Comparison of ENCODE assay signal across 13 mouse cellular contexts in the genomic region with DNA sequence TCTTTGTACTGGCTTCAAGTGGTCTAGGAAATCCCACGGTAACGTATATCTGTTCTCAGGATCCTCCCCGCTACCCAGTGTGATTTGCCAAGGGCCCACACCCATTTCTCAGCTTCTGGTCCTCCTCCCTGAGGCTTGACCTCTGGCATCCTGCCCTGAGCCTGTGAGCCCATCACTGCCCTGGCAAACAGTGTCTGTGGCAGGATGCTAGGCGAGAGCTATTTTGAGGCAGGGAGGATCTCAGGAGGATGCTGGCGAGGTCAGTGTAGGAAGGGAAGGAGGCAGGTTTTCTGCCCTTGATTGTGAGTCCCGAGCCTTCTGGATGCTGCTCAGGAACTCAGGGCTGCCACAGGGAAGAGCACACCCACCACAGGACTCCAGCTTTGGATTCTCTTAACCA. TPM values are rescaled to one million over a fixed set of nuclear protein-coding genes. Genes with fewer than 3 reads are reported as not detected.
DNase-seq lines count a peak whose midpoint lies in the region; ATAC-seq lines count a peak whose summit lies in the region.
"Had no signal": no experiment of that assay in that cellular context is flagged by ENCODE, and none has a peak within 500 bp of the region (broad histone marks: within the 10 kb centered on the region; RNA-seq: fewer than 3 reads in every experiment).

No protein-coding gene starts in this region.

- no peak overlapping the region for H3K4me2 ChIP-seq in kidney, embryonic 15.5 days
- no peak overlapping the region for H3K4me2 ChIP-seq in stomach, embryonic 16.5 days (ENCODE audit: low read depth, low read length)
- no peak overlapping the region for H3K4me2 ChIP-seq in intestine, embryonic 15.5 days (replicated peaks)
- H3K4me2 ChIP-seq: limb, embryonic 15.5 days; stomach, embryonic 15.5 days had no signal

- no peak overlapping the region for H3K4me3 ChIP-seq in kidney, embryonic 15.5 days (replicated peaks)
- H3K4me3 ChIP-seq in stomach, embryonic 16.5 days (replicated peaks; ENCODE audit: low read length): no peak overlapping the region
- H3K4me3 ChIP-seq in intestine, embryonic 15.5 days (replicated peaks): no peak overlapping the region
- H3K4me3 ChIP-seq: hindbrain, embryonic 10.5 days; limb, embryonic 15.5 days; stomach, embryonic 15.5 days had no signal

- 63% methylated on average over 6 of the region's 6 CpGs for WGBS in kidney, embryonic 15.5 days
- WGBS in stomach, embryonic 16.5 days: 71% methylated on average over 6 of the region's 6 CpGs
- 70% methylated on average over 6 of the region's 6 CpGs for WGBS in intestine, embryonic 15.5 days

- no peaks in the 10 kb centered on the region for H3K27me3 ChIP-seq in kidney, embryonic 15.5 days
- H3K27me3 ChIP-seq in stomach, embryonic 16.5 days (ENCODE audit: control insufficient read depth, insufficient read depth, low read length): no peaks in the 10 kb centered on the region
- no peaks in the 10 kb centered on the region for H3K27me3 ChIP-seq in intestine, embryonic 15.5 days (replicated peaks)
- H3K27me3 ChIP-seq: limb, embryonic 15.5 days; stomach, embryonic 15.5 days had no signal

- no peaks in the 10 kb centered on the region for H3K4me1 ChIP-seq in kidney, embryonic 15.5 days
- no peaks in the 10 kb centered on the region for H3K4me1 ChIP-seq in stomach, embryonic 16.5 days (ENCODE audit: control insufficient read depth, insufficient read depth, low read length)
- H3K4me1 ChIP-seq in intestine, embryonic 15.5 days (replicated peaks): no peaks in the 10 kb centered on the region; the same call in 1 of the 2 replicates
- H3K4me1 ChIP-seq: hindbrain, embryonic 10.5 days; limb, embryonic 15.5 days; stomach, embryonic 15.5 days had no signal

- no peaks in the 10 kb centered on the region for H3K36me3 ChIP-seq in kidney, embryonic 15.5 days
- H3K36me3 ChIP-seq in stomach, embryonic 16.5 days (ENCODE audit: control insufficient read depth, insufficient read depth, low read length): no peaks in the 10 kb centered on the region
- no peaks in the 10 kb centered on the region for H3K36me3 ChIP-seq in intestine, embryonic 15.5 days
- H3K36me3 ChIP-seq: hindbrain, embryonic 10.5 days; limb, embryonic 15.5 days; stomach, embryonic 15.5 days had no signal

- H3K27ac ChIP-seq in kidney, embryonic 15.5 days: no peak overlapping the region
- no peak overlapping the region for H3K27ac ChIP-seq in stomach, embryonic 16.5 days (ENCODE audit: low read length)
- H3K27ac ChIP-seq in intestine, embryonic 15.5 days: no peak overlapping the region
- H3K27ac ChIP-seq: hindbrain, embryonic 10.5 days; limb, embryonic 15.5 days; stomach, embryonic 15.5 days had no signal

- intact Hi-C loops in heart, postnatal 14 days (cut with DNase I): no loop called here

- H3K9me3 ChIP-seq in kidney, embryonic 15.5 days (replicated peaks): no peaks in the 10 kb centered on the region
- H3K9me3 ChIP-seq in stomach, embryonic 16.5 days (replicated peaks; ENCODE audit: control insufficient read depth, low read length): no peaks in the 10 kb centered on the region
- no peaks in the 10 kb centered on the region for H3K9me3 ChIP-seq in intestine, embryonic 15.5 days
- H3K9me3 ChIP-seq: hindbrain, embryonic 10.5 days; limb, embryonic 15.5 days; stomach, embryonic 15.5 days had no signal

- no peak overlapping the region for H3K9ac ChIP-seq in kidney, embryonic 15.5 days
- no peak overlapping the region for H3K9ac ChIP-seq in stomach, embryonic 16.5 days (ENCODE audit: low read length)
- H3K9ac ChIP-seq in intestine, embryonic 15.5 days: no peak overlapping the region
- H3K9ac ChIP-seq: limb, embryonic 15.5 days; stomach, embryonic 15.5 days had no signal

- peak; percentile 51 for DNase-seq in kidney, adult 18-20 months
- DNase-seq in cerebellum, adult 8-10 months: peak; percentile 21
- peak; percentile 30 for DNase-seq in heart, postnatal 14 days
- DNase-seq in right cerebral cortex, postnatal 10 days (ENCODE audit: low spot score in 2 of 2): no peak
- DNase-seq in layer of hippocampus, adult 9-11 months: no peak
- DNase-seq: right cerebral cortex, adult 18-20 months had no signal

- ATAC-seq in kidney, embryonic 15.5 days (replicated peaks; ENCODE audit: low FRiP score): no peak
- ATAC-seq in stomach, embryonic 16.5 days (ENCODE audit: insufficient read depth, low FRiP score): 0 out of 2 replicates have a peak, but pooled peaks have one; percentile 17
- no peak for ATAC-seq in intestine, embryonic 15.5 days

RNA-seq across cellular contexts. Expression of a gene that starts 22.2 kb away (rescaled TPM):
- 6.0 and 6.8 TPM in 2 replicates for polyA plus RNA-seq in kidney, embryonic 15.5 days (2015; fragmentation: Nextera tagmentation; extraction: Ambion mirVana)
- 1 to 10 TPM; 1.3 to 1.8 TPM for total RNA-seq in heart, postnatal 14 days (2021)
- polyA plus RNA-seq in stomach, embryonic 16.5 days (2015; fragmentation: Nextera tagmentation; extraction: Ambion mirVana): 2.2 and 4.0 TPM in 2 replicates
- polyA plus RNA-seq in intestine, embryonic 15.5 days (2015; fragmentation: Nextera tagmentation; extraction: Ambion mirVana): 6.9 and 7.1 TPM in 2 replicates
- total RNA-seq: megakaryocyte progenitor cell, adult 5-6 weeks had no signal

Comparison
In these comparisons a context has a peak if more than half of its experiments do, and no peak if none do; other contexts are left out.
1. DNase-seq: peak in kidney, adult 18-20 months (single experiment), cerebellum, adult 8-10 months (single experiment) and heart, postnatal 14 days (2 of 2); none in right cerebral cortex, postnatal 10 days (0 of 2) and layer of hippocampus, adult 9-11 months (single experiment).